Mouse (Mus musculus) heart, postnatal 0 days (tissue): ENCODE data around the gene Aamp. TPM values are rescaled to one million over a fixed set of nuclear protein-coding genes. Genes with fewer than 3 reads are reported as not detected.
A peak's percentile ranks its signal among the peaks of the same experiment; 100 is the strongest.

Source experiments
- ATAC-seq: fragments of 200-750 bp; cut with Nextera tagmentation; 2 replicates; pipeline ENCODE4 v1.8.0; 2017; ENCODE audit warnings: low read depth, moderate number of reproducible peaks, moderate library complexity; ENCODE audit not compliant: insufficient read depth
- DNase-seq: peaks from one replicate; pipeline ENCODE4 v3.0.0-alpha.2; 2016; ENCODE audit warnings: low spot score
- H3K27ac ChIP-seq: fragments of 300-500 bp; sonication (generic); 2 replicates; pipeline ENCODE4 v1.5.1; 2014; ENCODE audit warnings: low read depth, mild to moderate bottlenecking
- H3K27me3 ChIP-seq: fragments of 300-500 bp; sonication (generic); 2 replicates; pipeline ENCODE4 v1.6.1; 2014; ENCODE audit warnings: low read length, mixed read lengths; ENCODE audit not compliant: control insufficient read depth, insufficient read depth
- H3K36me3 ChIP-seq: fragments of 300-500 bp; sonication (generic); replicated peaks from 2 replicates; pipeline ENCODE4 v1.6.1; 2014; ENCODE audit warnings: low read length, mixed read lengths; ENCODE audit not compliant: control insufficient read depth, insufficient read depth
- H3K4me1 ChIP-seq: fragments of 300-500 bp; sonication (generic); 2 replicates; pipeline ENCODE4 v1.6.1; 2014; ENCODE audit warnings: antibody characterized with exemption; ENCODE audit not compliant: control insufficient read depth, insufficient read depth
- H3K4me2 ChIP-seq: fragments of 300-500 bp; sonication (generic); 2 replicates; pipeline ENCODE4 v1.6.1; 2014; ENCODE audit warnings: low read depth, mild to moderate bottlenecking, low read length, moderate library complexity
- H3K4me3 ChIP-seq: fragments of 300-500 bp; sonication (generic); 2 replicates; pipeline ENCODE4 v1.5.1; 2014; ENCODE audit warnings: low read depth, low read length
- H3K9ac ChIP-seq: fragments of 300-500 bp; sonication (generic); replicated peaks from 2 replicates; pipeline ENCODE4 v1.6.1; 2014; ENCODE audit warnings: low read depth, low read length, mixed read lengths
- H3K9me3 ChIP-seq: fragments of 300-500 bp; sonication (generic); replicated peaks from 2 replicates; pipeline ENCODE4 v1.6.1; 2016; ENCODE audit warnings: low read length; ENCODE audit not compliant: control insufficient read depth
- CTCF ChIP-seq: IDR thresholded peaks from 2 replicates; pipeline ENCODE4 v1.5.1; 2016; ENCODE audit warnings: antibody characterized with exemption, control low read depth, low read depth
- EP300 ChIP-seq: IDR thresholded peaks from 2 replicates; pipeline ENCODE4 v1.6.1; 2016; ENCODE audit warnings: antibody characterized with exemption, low read depth
- WGBS: fragments of 180-500 bp; shearing (Covaris S2); extraction: QIAGEN DNeasy Blood & Tissue Kit; methylation state at CpG from one replicate; pipeline ENCODE4 v1.1.7; 2014; 5-methylcytosine and 5-hydroxymethylcytosine counted together
- polyA plus RNA-seq: library from polyadenylated mRNA; unstranded; fragments of >200 nt; fragmentation: Nextera tagmentation; extraction: Ambion mirVana; gene quantifications from 2 replicates; pipeline ENCODE4 v1.2.1, GENCODE M21; 2015
- total RNA-seq: library from RNA; depleted of rRNA; stranded (reverse); fragments of >200 nt; gene quantifications from 2 replicates; pipeline ENCODE4 v1.2.3, GENCODE M21; 2014; ENCODE audit warnings: low replicate concordance

Aamp gene
- total and polyA plus RNA-seq, 2 experiments from 2014 or later = 146 to 165 TPM

GRCm38 (mm10) chr1:74283686-74284463 is 663 bp downstream of the Aamp start:
- 11% methylated on average over 14 of the region's 15 CpGs for WGBS
- peaks cover 55% of the 10 kb centered on the region for H3K36me3 ChIP-seq

DNA sequence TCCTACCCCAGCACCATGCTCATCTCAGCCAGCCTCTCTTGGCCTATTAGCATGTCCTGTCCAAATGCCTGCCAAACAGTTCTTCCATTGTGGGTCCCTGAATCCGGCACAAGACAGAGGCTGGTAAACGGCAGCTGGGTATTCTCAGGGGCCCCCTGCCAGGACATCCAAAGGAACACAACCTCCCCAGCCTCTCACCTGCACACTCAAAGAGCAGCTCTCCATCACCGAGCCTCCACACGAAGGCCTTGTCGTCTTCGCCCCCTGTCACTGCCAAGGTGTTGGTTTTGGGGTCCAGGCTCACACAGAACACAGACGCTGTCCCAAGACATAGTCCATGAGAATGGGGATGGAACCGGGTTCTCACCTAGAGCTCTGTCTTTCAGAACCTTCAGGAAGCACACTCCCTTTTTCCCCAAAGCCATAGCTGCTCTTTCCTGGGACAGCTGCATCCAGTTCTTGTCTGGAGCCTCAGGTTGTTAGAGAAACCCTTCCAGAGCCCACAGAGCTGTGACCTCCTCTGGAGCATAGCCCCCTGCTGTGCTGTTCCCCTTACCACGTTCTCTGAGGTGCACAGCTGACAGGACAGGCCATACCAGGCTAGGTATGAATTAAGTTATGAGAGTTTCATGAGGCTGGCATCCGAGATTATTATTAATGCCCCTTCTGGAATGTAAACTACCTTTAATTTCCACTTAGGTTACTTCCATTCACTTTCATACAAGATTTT is 1.5 kb downstream of the Aamp start:
- Histone ChIP-seq H3K27me3 (no peaks in the 10 kb centered on the region), H3K4me3 (no peak overlapping the region), H3K27ac (no peak overlapping the region), H3K4me2 (no peak overlapping the region), H3K9me3 (no peaks in the 10 kb centered on the region), H3K4me1 (peaks cover 11% of the 10 kb centered on the region), H3K36me3 (peaks cover 47% of the 10 kb centered on the region), H3K9ac (no peak overlapping the region)
- TF ChIP-seq CTCF (no peak), EP300 (no peak)
- no peak for ATAC-seq
- 87% methylated on average over 10 of the region's 10 CpGs for WGBS
- no peak for DNase-seq

More at GRCm38 (mm10) chr1:74283686-74284463, 663 bp downstream of the Aamp start:
- TF ChIP-seq EP300 = no peak
- TF ChIP-seq CTCF = no peak
- H3K9me3 ChIP-seq = no peaks in the 10 kb centered on the region
- H3K9ac ChIP-seq = peak overlapping the region; percentile 61
- no peaks in the 10 kb centered on the region for H3K27me3 ChIP-seq
- peak; percentile 63 for DNase-seq
- H3K4me1 ChIP-seq = peaks cover 19% of the 10 kb centered on the region
- peak overlapping the region; percentile 74 for H3K4me2 ChIP-seq
- H3K27ac ChIP-seq = peak overlapping the region; percentile 69
- peak overlapping the region; percentile 72 for H3K4me3 ChIP-seq
- peak; percentile 32 for ATAC-seq

- peaks cover 43% of the 10 kb centered on the region for H3K36me3 ChIP-seq
- no peak overlapping the region for H3K4me2 ChIP-seq
- no peak for TF ChIP-seq CTCF
- no peak for TF ChIP-seq EP300
- H3K27me3 ChIP-seq = no peaks in the 10 kb centered on the region
- WGBS = 96% methylated on average over 8 of the region's 8 CpGs
- H3K4me1 ChIP-seq = peaks cover 13% of the 10 kb centered on the region
- ATAC-seq = no peak
- no peak overlapping the region for H3K4me3 ChIP-seq
- no peak for DNase-seq
- no peak overlapping the region for H3K9ac ChIP-seq
- no peaks in the 10 kb centered on the region for H3K9me3 ChIP-seq
- H3K27ac ChIP-seq = no peak overlapping the region
Observed at GRCm38 (mm10) chr1:74281886-74282285, 2.7 kb downstream of the Aamp start.

DNA sequence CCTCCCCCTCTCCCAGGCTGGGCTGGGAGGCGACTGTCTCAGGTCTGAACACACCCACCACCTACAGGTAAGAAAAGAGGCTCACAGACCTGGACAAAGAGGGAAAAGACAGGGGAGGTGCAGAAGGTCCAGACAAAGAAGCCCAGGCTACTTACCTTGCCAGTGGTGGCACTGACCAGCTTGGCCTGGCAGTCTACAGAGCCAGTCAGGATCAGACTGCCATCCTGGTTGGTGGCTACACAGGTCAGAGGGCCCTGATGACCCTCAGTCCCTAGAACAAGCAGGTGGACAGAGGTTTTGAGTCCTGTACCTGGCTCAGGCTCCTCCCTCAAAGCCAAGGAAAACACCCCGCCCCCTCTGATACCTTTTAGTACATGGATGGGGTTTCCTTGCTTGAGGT is 3.2 kb downstream of the Aamp start:
- Histone ChIP-seq H3K27me3 (no peaks in the 10 kb centered on the region), H3K9me3 (no peaks in the 10 kb centered on the region), H3K36me3 (peaks cover 43% of the 10 kb centered on the region), H3K4me2 (no peak overlapping the region), H3K27ac (no peak overlapping the region), H3K4me1 (peaks cover 18% of the 10 kb centered on the region), H3K4me3 (no peak overlapping the region), H3K9ac (no peak overlapping the region)
- DNase-seq (no peak), ATAC-seq (no peak)
- TF ChIP-seq EP300 = no peak
- no peak for TF ChIP-seq CTCF
- WGBS = 98% methylated on average over 2 of the region's 2 CpGs

DNA sequence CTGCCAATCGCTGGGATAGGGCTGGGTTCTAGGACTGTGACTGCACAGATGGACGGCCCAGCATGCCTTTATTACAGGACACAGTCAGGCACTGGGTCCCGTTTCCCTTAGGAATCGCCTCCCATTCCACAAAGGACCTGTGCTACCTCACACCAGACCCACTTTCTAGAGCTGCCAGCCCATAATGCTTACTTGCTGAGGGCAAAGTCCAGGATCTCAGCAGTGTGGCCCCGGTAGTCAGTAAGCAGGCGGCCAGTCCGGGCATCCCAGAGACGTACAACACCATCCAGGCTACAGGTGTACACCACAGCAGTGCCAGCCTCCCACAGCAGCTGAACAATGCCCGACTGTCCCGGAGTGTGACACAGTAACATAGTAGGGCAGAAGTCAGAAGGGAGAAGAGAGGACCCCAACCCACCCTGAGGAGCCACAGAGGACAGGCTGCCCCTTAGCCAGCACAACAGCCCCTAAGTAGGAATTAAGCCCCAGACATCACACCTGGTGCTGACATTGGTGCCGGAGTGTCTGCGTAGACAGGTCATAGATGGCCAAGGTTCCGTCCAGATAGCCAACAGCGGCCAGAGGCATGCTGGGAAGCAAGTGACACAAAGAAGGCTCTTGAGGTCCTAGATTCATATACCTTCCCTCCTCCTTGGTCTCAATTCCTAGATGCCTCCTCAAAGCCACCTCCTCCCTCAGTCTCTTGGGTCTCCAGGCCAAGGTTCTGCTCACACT is 3.8 kb downstream of the Aamp start:
- DNase-seq (no peak), ATAC-seq (no peak)
- peaks cover 43% of the 10 kb centered on the region for H3K36me3 ChIP-seq
- no peaks in the 10 kb centered on the region for H3K27me3 ChIP-seq
- H3K4me2 ChIP-seq = no peak overlapping the region
- no peak for TF ChIP-seq EP300
- no peak for TF ChIP-seq CTCF
- no peak overlapping the region for H3K27ac ChIP-seq
- no peaks in the 10 kb centered on the region for H3K9me3 ChIP-seq
- no peak overlapping the region for H3K4me3 ChIP-seq
- WGBS = 90% methylated on average over 14 of the region's 14 CpGs
- H3K9ac ChIP-seq = no peak overlapping the region
- peaks cover 14% of the 10 kb centered on the region for H3K4me1 ChIP-seq
